Mouse (Mus musculus) forebrain, embryonic 14.5 days (tissue): Measurements from ENCODE around the gene Slc35g3. TPM values are rescaled to one million over a fixed set of nuclear protein-coding genes. Genes with fewer than 3 reads are reported as not detected.

Experiments
- ATAC-seq: fragments of 200-750 bp; cut with Nextera tagmentation; 2 replicates; pipeline ENCODE4 v1.8.0; 2017; ENCODE audit warnings: mild to moderate bottlenecking, moderate library complexity
- DNase-seq: peaks from one replicate; pipeline ENCODE4 v3.0.0-alpha.2; 2015; ENCODE audit warnings: low spot score
- H3K27ac ChIP-seq: fragments of 300-500 bp; sonication (generic); 2 replicates; pipeline ENCODE4 v1.5.1; 2014; ENCODE audit warnings: low read depth, mild to moderate bottlenecking, control low read depth, low read length, moderate library complexity
- H3K27me3 ChIP-seq: fragments of 300-500 bp; sonication (generic); replicated peaks from 2 replicates; pipeline ENCODE4 v1.6.1; 2014; ENCODE audit warnings: low read length, control low read depth, mixed read lengths; ENCODE audit not compliant: control insufficient read depth, insufficient read depth
- H3K36me3 ChIP-seq: fragments of 300-500 bp; sonication (generic); 2 replicates; pipeline ENCODE4 v1.6.1; 2014; ENCODE audit warnings: low read length, control low read depth; ENCODE audit not compliant: control insufficient read depth, insufficient read depth
- H3K4me1 ChIP-seq: fragments of 300-500 bp; sonication (generic); 2 replicates; pipeline ENCODE4 v1.6.1; 2014; ENCODE audit warnings: antibody characterized with exemption, low read length, control low read depth; ENCODE audit not compliant: control insufficient read depth, insufficient read depth
- H3K4me2 ChIP-seq: fragments of 300-500 bp; sonication (generic); 2 replicates; pipeline ENCODE4 v1.6.1; 2014; ENCODE audit warnings: mild to moderate bottlenecking, control low read depth, low read length
- H3K4me3 ChIP-seq: fragments of 300-500 bp; sonication (generic); 2 replicates; pipeline ENCODE4 v1.5.1; 2014; ENCODE audit warnings: low read depth, low read length, control low read depth
- H3K9ac ChIP-seq: fragments of 300-500 bp; sonication (generic); 2 replicates; pipeline ENCODE4 v1.6.1; 2014; ENCODE audit warnings: mild to moderate bottlenecking, low read length, control low read depth, moderate library complexity
- H3K9me3 ChIP-seq: fragments of 300-500 bp; sonication (generic); replicated peaks from 2 replicates; pipeline ENCODE4 v1.6.1; 2016; ENCODE audit warnings: low read length, control low read depth, mixed read lengths; ENCODE audit not compliant: control insufficient read depth
- WGBS: fragments of 180-500 bp; shearing (Covaris S2); extraction: QIAGEN DNeasy Blood & Tissue Kit; methylation state at CpG from one replicate; pipeline ENCODE4 v1.1.7; 2014; 5-methylcytosine and 5-hydroxymethylcytosine counted together
- polyA plus RNA-seq: library from polyadenylated mRNA; unstranded; fragments of >200 nt; fragmentation: Nextera tagmentation; extraction: Ambion mirVana; gene quantifications from 2 replicates; pipeline ENCODE4 v1.2.1, GENCODE M21; 2014

Gene Slc35g3
- polyA plus RNA-seq, 1 experiment from 2014 or later = 0.56 TPM

DNA sequence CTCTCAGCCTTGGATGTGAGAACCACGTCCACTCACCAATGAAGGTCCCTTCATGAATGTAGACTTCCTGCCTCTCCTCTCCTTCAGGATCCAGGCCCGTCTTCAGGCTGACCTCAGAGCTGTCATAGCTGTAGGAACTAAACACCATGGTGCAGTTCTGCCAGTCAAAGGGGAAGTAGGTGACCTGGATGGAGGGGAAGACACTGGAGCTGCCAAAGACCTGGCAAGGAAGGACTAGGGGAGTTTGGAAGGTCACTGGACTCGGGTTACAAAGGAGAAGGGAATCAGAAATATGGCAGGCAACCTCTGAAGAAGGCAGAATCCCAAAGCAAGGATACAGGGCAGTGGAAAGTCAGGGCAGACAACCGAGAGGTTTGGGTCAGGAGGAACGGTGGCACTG is 31.7 kb upstream of the Slc35g3 start:
- 56% methylated on average over 5 of the region's 5 CpGs for WGBS
- ATAC-seq (no peak), DNase-seq (no peak)
- H3K9ac ChIP-seq = no peak overlapping the region
- H3K27me3 ChIP-seq = no peaks in the 10 kb centered on the region; the same call in 1 of the 2 replicates
- no peaks in the 10 kb centered on the region for H3K4me1 ChIP-seq
- no peak overlapping the region for H3K4me2 ChIP-seq
- H3K9me3 ChIP-seq = no peaks in the 10 kb centered on the region
- H3K36me3 ChIP-seq = no peaks in the 10 kb centered on the region
- no peak overlapping the region for H3K4me3 ChIP-seq
- H3K27ac ChIP-seq = no peak overlapping the region

DNA sequence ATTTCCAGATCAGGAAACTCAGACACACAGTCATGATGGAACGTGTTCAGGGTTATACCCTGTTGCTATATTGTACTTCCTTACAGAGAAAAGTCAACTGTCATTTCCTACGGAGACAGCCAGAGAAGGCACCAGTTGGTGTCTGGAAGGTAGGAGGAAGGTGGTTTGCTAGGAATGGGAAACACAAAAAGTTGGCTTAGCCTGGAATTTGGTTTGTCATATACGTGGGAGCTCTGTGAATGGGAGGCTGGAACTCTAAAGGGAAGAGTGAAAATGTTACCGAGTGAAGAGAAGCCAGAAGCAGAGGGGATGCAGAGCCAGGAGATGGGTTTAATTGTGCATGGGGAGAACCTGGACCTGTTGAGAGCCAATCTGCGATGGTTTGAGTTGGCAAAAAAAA is 29.7 kb upstream of the Slc35g3 start:
- Histone ChIP-seq H3K36me3 (no peaks in the 10 kb centered on the region), H3K4me1 (no peaks in the 10 kb centered on the region), H3K27me3 (no peaks in the 10 kb centered on the region), H3K9me3 (no peaks in the 10 kb centered on the region), H3K4me2 (no peak overlapping the region), H3K4me3 (no peak overlapping the region), H3K9ac (no peak overlapping the region), H3K27ac (no peak overlapping the region)
- no peak for ATAC-seq
- no peak for DNase-seq
- 76% methylated on average over 5 of the region's 5 CpGs for WGBS

DNA sequence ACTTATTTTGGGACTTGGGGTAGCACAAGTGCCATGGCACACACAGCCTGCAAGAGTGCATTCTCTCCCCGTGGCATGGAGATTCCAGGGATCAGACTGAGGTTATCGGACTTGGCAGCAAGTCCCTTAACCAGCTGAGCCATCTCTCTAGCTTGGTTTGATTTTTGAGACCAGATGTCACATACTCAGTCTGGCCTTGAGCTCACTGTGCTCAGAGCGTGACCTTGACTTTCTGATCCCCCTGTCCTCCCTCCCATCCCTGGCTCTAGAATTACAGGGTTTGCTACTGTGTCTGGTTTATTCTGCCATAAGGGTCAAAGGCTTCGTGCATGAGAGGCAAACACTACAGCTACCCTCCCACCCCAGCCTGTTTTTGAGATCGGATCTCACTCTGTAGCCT is 27.7 kb upstream of the Slc35g3 start:
- DNase-seq = no peak
- no peaks in the 10 kb centered on the region for H3K4me1 ChIP-seq
- no peak overlapping the region for H3K27ac ChIP-seq
- no peaks in the 10 kb centered on the region for H3K36me3 ChIP-seq
- no peak overlapping the region for H3K9ac ChIP-seq
- H3K9me3 ChIP-seq = no peaks in the 10 kb centered on the region
- 74% methylated on average over 5 of the region's 5 CpGs for WGBS
- no peak overlapping the region for H3K4me2 ChIP-seq
- no peak for ATAC-seq
- H3K27me3 ChIP-seq = no peaks in the 10 kb centered on the region
- no peak overlapping the region for H3K4me3 ChIP-seq

DNA sequence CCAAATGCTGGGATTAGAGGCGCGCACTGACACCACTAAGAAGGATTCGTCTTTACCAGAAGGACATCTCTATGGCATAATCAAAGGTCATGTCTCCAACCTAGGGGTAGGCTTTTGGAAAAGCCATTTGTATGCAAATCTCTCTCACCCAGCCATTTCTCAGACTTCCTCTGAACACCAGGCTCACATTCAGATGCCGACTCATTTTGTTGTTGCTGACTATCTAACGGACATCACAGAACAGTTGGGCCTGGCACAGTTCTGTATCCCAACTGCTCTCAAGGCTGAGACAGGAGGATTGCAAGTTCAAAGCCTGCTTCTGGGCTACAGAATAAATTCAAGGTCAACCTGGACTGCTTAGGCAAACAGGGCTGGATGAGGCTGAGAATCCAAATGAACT is 25.5 kb upstream of the Slc35g3 start:
- ATAC-seq = no peak
- WGBS = 88% methylated on average over 5 of the region's 5 CpGs
- H3K27me3 ChIP-seq = no peaks in the 10 kb centered on the region
- H3K36me3 ChIP-seq = no peaks in the 10 kb centered on the region
- H3K9ac ChIP-seq = no peak overlapping the region
- H3K4me1 ChIP-seq = no peaks in the 10 kb centered on the region
- H3K4me3 ChIP-seq = no peak overlapping the region
- no peak overlapping the region for H3K27ac ChIP-seq
- H3K9me3 ChIP-seq = no peaks in the 10 kb centered on the region
- DNase-seq = no peak
- no peak overlapping the region for H3K4me2 ChIP-seq

DNA sequence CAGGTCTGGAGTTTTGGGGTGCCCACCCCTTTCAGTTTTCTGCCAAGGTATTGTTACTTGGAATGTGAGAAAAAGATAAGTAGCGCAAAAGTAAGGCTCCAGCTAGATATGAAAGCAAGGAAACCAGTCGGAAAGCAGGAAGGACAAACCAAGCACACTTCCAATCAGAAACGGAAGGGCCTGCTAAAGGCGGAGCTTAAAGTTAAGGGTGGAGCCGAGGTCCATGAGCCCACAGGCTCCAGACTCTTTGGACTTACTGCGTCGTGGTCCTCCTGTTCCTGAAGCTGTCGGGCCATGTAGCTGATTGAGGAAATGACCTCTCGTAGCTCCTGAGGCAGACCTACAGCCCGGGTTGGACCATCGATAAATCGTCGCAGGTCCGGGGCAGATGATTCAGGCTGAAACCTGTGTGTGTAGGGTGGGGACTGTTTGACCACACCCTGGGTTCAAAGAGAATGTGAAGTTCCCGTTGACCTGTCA is 23.1 kb upstream of the Slc35g3 start:
- Histone ChIP-seq H3K9me3 (no peaks in the 10 kb centered on the region), H3K4me2 (no peak overlapping the region), H3K27ac (no peak overlapping the region), H3K4me3 (no peak overlapping the region), H3K36me3 (no peaks in the 10 kb centered on the region), H3K9ac (no peak overlapping the region), H3K27me3 (no peaks in the 10 kb centered on the region), H3K4me1 (no peaks in the 10 kb centered on the region)
- DNase-seq (no peak), ATAC-seq (no peak)
- 54% methylated on average over 15 of the region's 15 CpGs for WGBS

DNA sequence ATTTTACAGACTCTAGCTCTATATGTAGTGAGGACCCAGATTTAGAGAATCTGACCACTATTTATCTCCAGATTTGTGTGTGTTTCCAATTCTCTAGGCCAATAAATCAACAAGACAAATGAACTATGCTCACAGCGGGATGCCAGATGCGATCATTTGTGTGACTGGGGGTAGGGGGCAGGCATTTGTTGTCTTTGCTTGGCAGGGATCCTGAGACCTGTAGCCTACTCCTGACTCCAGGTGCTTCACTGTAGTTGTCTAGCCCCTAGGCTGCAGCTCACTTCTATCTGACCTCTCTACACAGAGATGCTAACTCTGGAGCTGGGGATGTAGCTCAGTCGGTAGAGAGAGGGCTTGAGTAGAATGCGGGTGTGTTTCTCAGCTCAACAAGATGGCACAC is 20.1 kb upstream of the Slc35g3 start:
- H3K4me1 ChIP-seq = no peaks in the 10 kb centered on the region
- no peak overlapping the region for H3K4me2 ChIP-seq
- H3K4me3 ChIP-seq = no peak overlapping the region
- H3K27me3 ChIP-seq = no peaks in the 10 kb centered on the region
- DNase-seq (no peak), ATAC-seq (no peak)
- no peaks in the 10 kb centered on the region for H3K9me3 ChIP-seq
- no peak overlapping the region for H3K9ac ChIP-seq
- no peak overlapping the region for H3K27ac ChIP-seq
- WGBS = 38% methylated on average over 4 of the region's 4 CpGs
- H3K36me3 ChIP-seq = no peaks in the 10 kb centered on the region

DNA sequence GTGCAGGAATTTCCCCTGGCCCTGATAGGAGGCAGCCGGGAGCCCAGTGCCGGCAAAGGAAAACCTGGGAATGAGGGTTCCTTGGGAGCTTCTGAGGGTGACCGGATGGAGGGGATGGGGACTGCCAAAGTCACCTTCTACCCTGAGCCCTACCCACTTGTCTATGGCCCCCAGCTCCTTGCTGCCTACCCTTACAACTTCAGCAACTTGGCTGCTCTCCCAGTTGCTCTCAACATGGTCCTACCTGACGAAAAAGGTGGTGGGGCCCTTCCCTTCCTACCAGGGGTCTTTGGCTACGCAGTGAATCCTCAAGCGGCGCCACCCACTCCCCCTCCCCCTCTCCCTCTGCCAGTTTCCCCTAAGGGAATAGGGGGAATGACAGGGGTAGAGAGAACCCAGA is 17.2 kb upstream of the Slc35g3 start:
- WGBS = 54% methylated on average over 7 of the region's 7 CpGs
- H3K9me3 ChIP-seq = no peaks in the 10 kb centered on the region
- H3K27me3 ChIP-seq = no peaks in the 10 kb centered on the region
- H3K27ac ChIP-seq = no peak overlapping the region
- H3K36me3 ChIP-seq = 0 out of 2 replicates have a peak, but pooled peaks cover 3% of the 10 kb centered on the region
- no peaks in the 10 kb centered on the region for H3K4me1 ChIP-seq
- no peak overlapping the region for H3K4me2 ChIP-seq
- H3K4me3 ChIP-seq = no peak overlapping the region
- DNase-seq (no peak), ATAC-seq (no peak)
- H3K9ac ChIP-seq = no peak overlapping the region

DNA sequence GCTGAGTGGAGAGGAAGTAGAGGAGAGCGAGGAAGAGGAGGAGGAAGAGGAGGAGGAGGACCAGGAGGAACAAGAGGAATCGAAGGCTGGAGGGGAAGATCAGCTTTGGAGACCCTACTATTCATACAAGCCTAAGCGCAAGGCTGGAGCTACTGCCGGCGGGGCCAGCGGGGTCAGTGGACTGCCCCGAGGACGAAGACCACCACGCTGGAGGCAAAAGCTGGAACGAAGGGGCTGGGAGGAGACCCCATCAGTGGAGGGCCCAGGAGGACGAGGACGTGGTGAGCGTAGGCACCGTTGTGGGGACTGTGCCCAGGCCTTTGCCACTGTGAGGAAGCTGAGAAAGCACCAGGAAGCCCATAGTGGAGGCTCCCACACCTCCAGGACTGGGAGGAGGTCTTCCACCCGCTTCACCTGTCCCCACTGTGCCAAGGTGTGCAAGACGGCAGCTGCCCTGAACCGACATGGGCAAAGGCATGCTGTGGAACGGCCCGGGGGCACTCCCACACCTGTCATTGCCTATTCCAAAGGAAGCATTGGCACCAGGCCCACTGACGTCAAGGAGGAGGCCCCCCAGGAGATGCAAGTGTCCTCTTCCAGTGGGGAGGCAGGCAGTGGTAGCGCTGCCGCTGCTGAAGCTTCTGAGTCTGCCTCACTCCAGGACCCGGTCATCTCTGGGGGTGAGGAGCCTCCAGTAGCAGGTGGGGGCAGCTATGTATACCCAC is 16.7 kb upstream of the Slc35g3 start:
- no peak for DNase-seq
- Histone ChIP-seq H3K9ac (no peak overlapping the region), H3K27me3 (no peaks in the 10 kb centered on the region), H3K27ac (no peak overlapping the region), H3K9me3 (no peaks in the 10 kb centered on the region), H3K4me1 (no peaks in the 10 kb centered on the region), H3K4me2 (no peak overlapping the region), H3K4me3 (no peak overlapping the region), H3K36me3 (0 out of 2 replicates have a peak, but pooled peaks cover 3% of the 10 kb centered on the region)
- ATAC-seq = no peak
- WGBS = 62% methylated on average over 23 of the region's 23 CpGs

DNA sequence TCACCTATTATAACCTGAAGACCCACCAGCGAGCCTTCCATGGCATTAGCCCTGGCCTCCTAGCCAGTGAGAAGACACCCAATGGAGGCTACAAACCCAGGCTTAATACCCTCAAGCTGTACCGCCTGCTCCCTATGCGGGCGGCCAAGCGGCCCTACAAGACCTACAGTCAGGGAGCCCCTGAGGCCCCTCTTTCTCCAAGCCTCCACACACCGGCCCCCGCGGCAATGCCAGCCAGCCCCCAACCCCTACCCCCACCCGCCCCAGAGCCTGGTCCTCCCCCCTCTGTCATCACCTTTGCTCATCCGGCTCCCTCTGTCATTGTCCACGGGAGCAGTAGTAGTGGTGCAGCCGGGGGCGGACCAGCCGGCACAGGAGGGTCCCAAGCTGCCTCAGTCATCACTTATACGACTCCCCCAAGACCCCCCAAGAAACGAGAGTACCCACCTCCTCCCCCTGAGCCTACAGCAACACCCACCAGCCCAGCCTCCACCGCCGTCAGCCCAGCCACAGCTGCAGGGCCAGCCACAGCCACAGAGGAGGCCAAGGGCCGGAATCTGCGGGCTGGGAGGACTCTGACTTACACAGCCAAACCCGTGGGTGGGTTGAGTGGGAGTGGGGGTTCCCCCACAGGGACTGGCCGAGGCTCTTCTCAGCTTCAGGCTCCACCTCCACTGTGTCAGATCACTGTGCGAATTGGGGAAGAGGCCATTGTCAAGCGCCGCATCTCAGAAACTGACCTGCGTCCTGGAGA is 15.9 kb upstream of the Slc35g3 start:
- no peak overlapping the region for H3K9ac ChIP-seq

More for the DNA sequence above, 15.9 kb upstream of the Slc35g3 start:
- Histone ChIP-seq H3K36me3 (0 out of 2 replicates have a peak, but pooled peaks cover 3% of the 10 kb centered on the region), H3K27me3 (no peaks in the 10 kb centered on the region), H3K4me2 (no peak overlapping the region), H3K9me3 (no peaks in the 10 kb centered on the region), H3K27ac (no peak overlapping the region), H3K4me3 (no peak overlapping the region), H3K4me1 (no peaks in the 10 kb centered on the region)
- ATAC-seq = no peak
- no peak for DNase-seq
- 71% methylated on average over 26 of the region's 26 CpGs for WGBS
